Mouse (Mus musculus) central nervous system, embryonic 11.5 days (tissue): Measurements from ENCODE around the gene Gm14685. TPM values are rescaled to one million over a fixed set of nuclear protein-coding genes. Genes with fewer than 3 reads are reported as not detected.

Source experiments
- polyA plus RNA-seq: library from polyadenylated mRNA; depleted of rRNA; stranded (reverse); fragments of >200 nt; gene quantifications from 2 replicates; pipeline ENCODE4 v1.2.3, GENCODE M21; 2012; rRNA removed

The Gm14685 gene
- polyA plus RNA-seq = 0.16 and 0.46 TPM in 2 replicates

DNA sequence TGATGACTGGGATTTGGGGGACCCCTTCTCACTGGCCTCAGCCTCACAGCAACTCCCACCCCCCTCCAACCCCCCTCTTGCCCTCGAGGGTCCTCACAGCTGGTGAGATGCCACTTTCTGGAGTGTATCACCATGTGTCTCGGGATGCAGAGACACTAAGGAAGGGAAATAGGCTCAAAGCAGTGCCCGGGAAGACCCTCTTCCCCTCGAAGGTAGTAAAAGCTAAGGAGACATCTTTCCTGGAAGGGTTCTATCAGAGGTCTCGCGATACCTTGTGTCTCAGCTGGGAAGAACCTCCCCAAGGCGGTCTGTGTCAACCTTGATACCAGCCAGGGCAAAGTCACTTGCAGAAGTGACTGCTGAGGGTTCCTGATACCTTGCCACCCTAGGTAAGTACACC lies at the start of gene Gm14685:
TSS of gene Gm14685 (plus strand) at position 301 of the 400 bp plus-strand sequence.

DNA sequence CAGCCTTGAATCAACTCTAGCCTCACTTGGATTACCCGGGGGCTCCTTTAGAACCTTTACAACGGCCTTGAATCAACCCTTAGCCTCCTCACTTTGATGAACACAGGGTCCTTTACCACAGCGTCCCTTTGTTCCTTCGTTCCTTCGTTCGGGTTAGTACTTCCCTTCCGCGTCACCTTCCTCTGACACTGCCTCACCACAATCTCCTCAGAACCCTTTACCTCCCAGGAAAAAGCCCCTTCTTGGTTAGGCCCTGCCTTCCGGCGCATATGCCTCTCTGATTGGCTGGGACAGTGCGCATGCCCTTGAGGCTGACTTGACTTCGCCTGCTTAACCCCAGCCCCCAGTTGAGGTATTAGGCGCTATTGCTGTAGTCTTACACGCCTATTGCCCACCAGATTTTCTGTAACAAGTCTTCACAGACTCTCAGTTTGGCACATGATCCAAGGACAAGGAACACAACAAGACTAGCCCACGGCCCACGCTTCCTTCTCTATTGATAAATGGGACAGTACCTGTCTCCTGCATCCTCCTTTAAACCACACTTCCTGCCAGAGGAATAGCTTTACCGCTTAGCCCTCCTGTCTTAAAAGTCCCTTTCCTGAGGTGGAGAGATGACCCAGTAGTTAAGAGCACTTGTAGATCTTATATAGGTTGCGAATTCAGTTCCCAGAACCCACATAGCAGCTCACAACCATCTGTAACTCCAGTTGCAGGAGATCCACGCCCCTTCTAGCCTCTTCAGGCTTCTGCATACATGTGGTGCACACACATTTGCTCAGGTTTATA lies 34.4 kb upstream of the Gm14685 start, which contains the start of gene Xlr4a:
TSS of gene Xlr4a (minus strand) at position 212 of the 789 bp plus-strand sequence.

DNA sequence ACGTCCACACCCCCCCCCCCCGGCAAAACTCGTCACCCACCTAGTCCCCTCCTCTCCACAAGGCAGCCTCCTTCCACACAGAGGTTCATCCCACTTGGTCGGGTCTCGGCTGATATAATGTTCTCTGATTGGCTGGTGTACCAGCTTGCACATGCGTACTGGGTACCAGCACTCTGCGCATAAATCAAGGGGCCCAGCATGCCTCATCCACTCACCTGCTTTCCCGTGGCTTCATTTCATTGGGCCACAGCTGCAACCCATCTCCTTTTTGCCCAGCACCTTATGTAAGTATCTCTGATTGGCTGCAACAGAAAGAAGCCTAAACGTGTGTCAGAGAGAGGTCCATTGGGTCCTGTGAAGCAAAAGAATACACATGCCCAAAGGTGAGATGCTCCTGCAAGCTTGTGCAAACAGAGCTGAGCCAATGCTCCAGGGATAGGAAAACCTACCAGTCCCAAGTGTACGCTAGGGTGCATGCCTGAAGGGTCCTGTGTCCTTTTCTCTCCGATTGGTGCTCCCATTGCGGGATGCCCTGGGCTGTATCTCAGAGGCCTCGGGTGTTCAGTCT lies 19.8 kb upstream of the Gm14685 start, which contains the start of gene Xlr3a:
TSS of gene Xlr3a (minus strand) at position 155 of the 568 bp plus-strand sequence.

DNA sequence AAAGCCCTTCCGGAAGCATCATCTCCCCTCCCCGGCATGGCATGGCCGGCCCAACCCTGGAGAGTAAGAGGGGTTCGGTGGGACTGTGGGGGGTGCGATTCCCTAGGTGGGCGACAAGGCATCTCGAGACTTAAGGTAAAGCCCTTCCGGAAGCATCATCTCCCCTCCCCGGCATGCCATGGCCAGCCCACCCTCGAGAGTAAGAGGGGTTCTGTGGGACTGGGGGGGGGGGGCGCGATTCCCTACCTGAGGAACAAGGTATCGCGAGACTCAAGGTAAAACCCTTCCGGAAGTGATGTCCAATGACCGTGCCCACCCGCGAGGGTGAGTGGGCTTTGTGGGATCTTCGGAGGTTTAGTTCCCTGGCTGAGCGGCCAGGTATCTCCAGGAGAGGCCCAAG lies 31.6 kb downstream of the Gm14685 start, which contains the start of gene Xlr5b:
TSS of gene Xlr5b (plus strand) at position 301 of the 400 bp plus-strand sequence.

DNA sequence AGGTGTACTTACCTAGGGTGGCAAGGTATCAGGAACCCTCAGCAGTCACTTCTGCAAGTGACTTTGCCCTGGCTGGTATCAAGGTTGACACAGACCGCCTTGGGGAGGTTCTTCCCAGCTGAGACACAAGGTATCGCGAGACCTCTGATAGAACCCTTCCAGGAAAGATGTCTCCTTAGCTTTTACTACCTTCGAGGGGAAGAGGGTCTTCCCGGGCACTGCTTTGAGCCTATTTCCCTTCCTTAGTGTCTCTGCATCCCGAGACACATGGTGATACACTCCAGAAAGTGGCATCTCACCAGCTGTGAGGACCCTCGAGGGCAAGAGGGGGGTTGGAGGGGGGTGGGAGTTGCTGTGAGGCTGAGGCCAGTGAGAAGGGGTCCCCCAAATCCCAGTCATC lies 32.5 kb downstream of the Gm14685 start, which contains the start of gene DXBay18:
TSS of gene DXBay18 (minus strand) at position 101 of the 400 bp plus-strand sequence.

DNA sequence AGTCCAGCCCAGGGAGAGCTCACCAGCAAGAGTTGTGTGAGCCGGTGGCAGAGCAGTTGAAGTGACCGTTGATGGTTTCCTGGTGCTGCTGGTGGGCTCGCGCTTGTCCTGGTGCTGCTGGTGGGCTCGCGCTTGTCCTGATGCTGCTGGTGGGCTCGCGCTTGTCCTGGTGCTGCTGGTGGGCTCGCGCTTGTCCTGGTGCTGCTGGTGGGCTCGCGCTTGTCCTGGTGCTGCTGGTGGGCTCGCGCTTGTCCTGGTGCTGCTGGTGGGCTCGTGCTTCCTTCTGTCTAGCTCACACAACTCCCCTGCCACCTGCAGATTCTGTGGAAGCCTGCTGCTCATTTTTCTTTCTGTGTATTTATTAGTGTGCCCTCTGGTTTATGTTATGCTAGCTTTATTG lies 60.0 kb downstream of the Gm14685 start, which contains the start of gene Spin2d:
TSS of gene Spin2d (minus strand) at position 101 of the 400 bp plus-strand sequence.

Other genes with a start within 250 kb of the Gm14685 start
- 51.8 and 79.7 TPM in 2 replicates for gene Cetn2, start 198.6 kb upstream of the Gm14685 start, polyA plus RNA-seq
- 29.0 and 46.0 TPM in 2 replicates for gene Nsdhl, start 198.5 kb upstream of the Gm14685 start, polyA plus RNA-seq
- 2.4 and 4.9 TPM in 2 replicates for gene Zfp185, start 129.7 kb upstream of the Gm14685 start, polyA plus RNA-seq
- 0.04 TPM in 2 replicates for gene Pnma5, start 79.9 kb upstream of the Gm14685 start, polyA plus RNA-seq
- 2.8 and 3.4 TPM in 2 replicates for gene Pnma3, start 52.3 kb upstream of the Gm14685 start, polyA plus RNA-seq
- 0.71 and 2.6 TPM in 2 replicates for gene Xlr4a, start 34.6 kb upstream of the Gm14685 start, polyA plus RNA-seq
- 1.7 and 3.5 TPM in 2 replicates for gene Xlr3a, start 20.0 kb upstream of the Gm14685 start, polyA plus RNA-seq
- not detected in 2 replicates for gene Xlr5b, start 31.7 kb downstream of the Gm14685 start, polyA plus RNA-seq
- 0.04 TPM in 1 of 2 replicates, not detected in the other for gene DXBay18, start 32.4 kb downstream of the Gm14685 start, polyA plus RNA-seq
- gene Spin2d, start 59.9 kb downstream of the Gm14685 start, polyA plus RNA-seq = not detected in 2 replicates
- 9.6 and 11.1 TPM in 2 replicates for gene Xlr3b, start 75.2 kb downstream of the Gm14685 start, polyA plus RNA-seq
- gene Xlr4b, start 97.3 kb downstream of the Gm14685 start, polyA plus RNA-seq = 0.48 and 0.92 TPM in 2 replicates
- gene F8a, start 111.2 kb downstream of the Gm14685 start, polyA plus RNA-seq = 6.0 and 6.8 TPM in 2 replicates
- gene Xlr4c, start 126.1 kb downstream of the Gm14685 start, polyA plus RNA-seq = 0.78 TPM in 1 of 2 replicates, not detected in the other
- gene Xlr3c, start 148.3 kb downstream of the Gm14685 start, polyA plus RNA-seq = 0.06 and 0.14 TPM in 2 replicates
- 0.05 TPM in 1 of 2 replicates, not detected in the other for gene Xlr5a, start 175.9 kb downstream of the Gm14685 start, polyA plus RNA-seq
- gene Xlr5c, start 175.9 kb downstream of the Gm14685 start, polyA plus RNA-seq = not detected in 2 replicates
- gene Gm45015, start 219.8 kb downstream of the Gm14685 start, polyA plus RNA-seq = not detected in 2 replicates
- gene Zfp275, start 225.6 kb downstream of the Gm14685 start, polyA plus RNA-seq = 14.2 and 28.7 TPM in 2 replicates